Mouse (Mus musculus): Measurements from ENCODE around the gene Kifc1. TPM values are rescaled to one million over a fixed set of nuclear protein-coding genes. Genes with fewer than 3 reads are reported as not detected.
A peak's percentile ranks its signal among the peaks of the same experiment; 100 is the strongest.

Kifc1 gene
- polyA plus RNA-seq, 1 experiment from 2014 or later, result 54.0 TPM

GRCm38 (mm10) chr17:33929371-33930279 is 39.2 kb upstream of the Kifc1 start, which contains the start of gene Rgl2:
Gene Rgl2 (plus strand): TSS chr17:33929543.
- no peak for TF ChIP-seq CTCF (IDR thresholded peaks at IDR 0.05)
- ATAC-seq (peak; percentile 36), DNase-seq (ENCODE audit: low read depth, low spot score) (no peak)
- ChIA-PET POLR2A (interaction anchor here (0.6 to 1.6 kb wide), 4 partner anchors 15 to 25 kb away, joined by 3 to 5 read pairs (median 3); no protein-coding TSS in a partner anchor), CTCF (no interaction called here)
- in situ Hi-C loops (cut with MboI; ENCODE audit: low pct_unique_long_range_greater_than_20kb), result no loop called here
- H3K27me3 ChIP-seq, result no peaks in the 10 kb centered on the region

DNA sequence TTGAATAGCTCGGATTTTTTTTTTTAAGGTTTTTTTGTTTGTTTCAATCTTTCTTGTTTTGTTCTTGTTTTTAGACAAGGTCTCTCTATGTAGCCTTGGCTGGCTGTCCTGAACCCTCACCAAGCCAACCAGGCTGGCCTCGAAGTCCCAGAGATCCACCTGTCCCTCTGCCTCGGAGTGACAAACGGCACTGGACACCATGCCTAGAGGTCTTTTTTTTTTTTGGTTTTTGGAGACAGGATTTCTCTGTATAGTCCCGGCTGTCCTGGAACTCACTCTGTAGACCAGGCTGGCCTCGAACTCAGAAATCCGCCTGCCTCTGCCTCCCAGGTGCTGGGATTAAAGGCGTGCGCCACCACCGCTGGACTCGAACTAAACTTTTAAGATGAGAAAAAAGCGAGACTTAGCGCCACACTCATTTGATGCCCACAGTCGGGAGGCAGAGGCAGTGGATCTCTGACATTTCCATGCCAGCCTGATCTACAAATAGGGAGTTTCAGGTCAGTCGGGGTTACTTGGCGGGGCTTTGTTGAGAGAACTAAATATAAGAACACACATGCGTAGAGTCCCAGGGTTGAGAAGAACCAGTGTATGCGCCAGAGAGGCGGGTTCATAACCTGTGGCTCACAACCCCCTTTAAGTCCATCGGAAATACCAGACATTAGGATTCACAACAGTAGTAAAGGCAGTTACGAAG is 37.9 kb upstream of the Kifc1 start:
- ChIA-PET POLR2A (no interaction called here), CTCF (interaction anchor here (0.9 kb wide), 1 partner anchor 30 kb away, joined by 3 read pairs; no protein-coding TSS in a partner anchor)
- no peak for ATAC-seq
- DNase-seq (ENCODE audit: low read depth, low spot score), result no peak
- in situ Hi-C loops (cut with MboI; ENCODE audit: low pct_unique_long_range_greater_than_20kb), result no loop called here
- no peaks in the 10 kb centered on the region for H3K27me3 ChIP-seq
- TF ChIP-seq CTCF (IDR thresholded peaks at IDR 0.05), result no peak

GRCm38 (mm10) chr17:33926207-33926932 is 35.9 kb upstream of the Kifc1 start:
- CTCF ChIA-PET, result interaction anchor here (1.0 to 1.4 kb wide), 4 partner anchors 11 to 32 kb away, joined by 3 to 5 read pairs (median 4); partner anchors contain the start of genes Tapbp and Zbtb22
- H3K27me3 ChIP-seq, result no peaks in the 10 kb centered on the region
- in situ Hi-C loops (cut with MboI; ENCODE audit: low pct_unique_long_range_greater_than_20kb), result no loop called here
- POLR2A ChIA-PET, result interaction anchor here (1.2 kb wide), 1 partner anchor 18 kb away, joined by 3 read pairs; no protein-coding TSS in a partner anchor
- ATAC-seq, result no peak
- TF ChIP-seq CTCF (IDR thresholded peaks at IDR 0.05), result no peak
- DNase-seq (ENCODE audit: low read depth, low spot score), result no peak

DNA sequence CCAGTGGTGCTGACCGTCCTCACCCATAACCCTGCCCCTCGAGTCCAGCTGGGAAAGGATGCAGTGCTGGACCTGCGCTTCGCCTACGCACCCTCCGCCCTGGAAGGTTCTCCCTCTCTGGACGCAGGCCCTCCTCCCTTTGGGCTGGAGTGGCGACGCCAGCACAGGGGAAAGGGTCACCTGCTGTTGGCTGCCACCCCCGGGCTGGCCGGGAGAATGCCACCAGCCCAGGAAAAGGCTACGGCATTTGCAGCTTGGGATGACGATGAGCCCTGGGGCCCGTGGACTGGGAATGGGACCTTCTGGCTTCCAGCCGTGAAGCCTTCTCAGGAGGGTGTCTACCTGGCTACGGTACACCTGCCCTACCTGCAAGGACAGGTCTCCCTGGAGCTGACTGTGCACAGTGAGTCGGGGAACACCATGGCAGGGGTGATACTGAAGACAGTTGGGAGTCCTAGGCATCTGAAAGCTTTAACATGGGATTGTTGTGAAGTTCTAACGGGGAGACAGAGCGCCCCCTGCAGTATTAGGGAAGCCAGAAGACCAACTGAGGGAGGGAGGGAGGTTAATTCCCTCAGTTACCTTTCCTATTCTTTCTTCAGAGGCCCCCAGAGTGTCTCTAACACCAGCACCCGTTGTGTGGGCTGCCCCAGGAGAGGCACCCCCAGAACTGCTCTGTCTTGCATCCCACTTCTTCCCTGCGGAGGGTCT is 35.1 kb upstream of the Kifc1 start:
- no peak for DNase-seq (ENCODE audit: low read depth, low spot score)
- TF ChIP-seq CTCF (IDR thresholded peaks at IDR 0.05), result no peak
- POLR2A ChIA-PET, result interaction anchor here (0.7 to 1.2 kb wide), 2 partner anchors 17 to 333 kb away, joined by 3 to 6 read pairs; no protein-coding TSS in a partner anchor
- CTCF ChIA-PET, result interaction anchor here (1.2 to 1.4 kb wide), 2 partner anchors 28 to 31 kb away, joined by 3 to 4 read pairs; no protein-coding TSS in a partner anchor
- in situ Hi-C loops (cut with MboI; ENCODE audit: low pct_unique_long_range_greater_than_20kb), result no loop called here
- H3K27me3 ChIP-seq, result no peaks in the 10 kb centered on the region
- no peak for ATAC-seq

GRCm38 (mm10) chr17:33924577-33925283 is 34.3 kb upstream of the Kifc1 start:
- no peak for DNase-seq (ENCODE audit: low read depth, low spot score)
- no peaks in the 10 kb centered on the region for H3K27me3 ChIP-seq
- CTCF ChIA-PET, result no interaction called here
- POLR2A ChIA-PET, result interaction anchor here (0.7 kb wide), 1 partner anchor 334 kb away, joined by 6 read pairs; no protein-coding TSS in a partner anchor
- no peak for TF ChIP-seq CTCF (IDR thresholded peaks at IDR 0.05)
- ATAC-seq, result no peak
- in situ Hi-C loops (cut with MboI; ENCODE audit: low pct_unique_long_range_greater_than_20kb), result no loop called here

DNA sequence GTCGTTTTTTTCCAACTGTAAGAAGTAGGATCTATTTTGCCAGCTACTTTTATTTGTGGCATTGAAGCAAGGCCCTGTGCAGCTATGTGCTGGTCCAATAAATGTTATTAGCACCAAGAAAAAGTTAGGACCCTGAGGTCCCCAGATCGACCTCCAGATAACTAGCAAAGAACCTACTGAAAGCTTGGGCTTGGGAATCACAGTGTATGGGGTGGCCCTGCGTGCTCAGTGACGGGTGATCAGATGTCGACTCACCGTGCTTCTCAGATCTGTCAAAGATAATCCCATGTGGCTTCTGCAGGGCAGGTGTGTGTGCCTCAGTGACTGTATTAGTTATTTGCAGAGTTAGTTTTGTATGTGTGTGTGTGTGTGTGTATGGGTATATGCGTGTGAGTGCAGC is 30.9 kb upstream of the Kifc1 start:
- ATAC-seq, result no peak
- ChIA-PET CTCF (interaction anchor here (0.9 to 3.5 kb wide), 2 partner anchors 13 to 25 kb away, joined by 3 to 13 read pairs; no protein-coding TSS in a partner anchor), POLR2A (interaction anchor here (0.6 to 1.0 kb wide), 2 partner anchors 10 to 219 kb away, joined by 3 to 8 read pairs; no protein-coding TSS in a partner anchor)
- in situ Hi-C loops (cut with MboI; ENCODE audit: low pct_unique_long_range_greater_than_20kb), result no loop called here
- no peaks in the 10 kb centered on the region for H3K27me3 ChIP-seq
- no peak for TF ChIP-seq CTCF (IDR thresholded peaks at IDR 0.05)
- no peak for DNase-seq (ENCODE audit: low read depth, low spot score)

GRCm38 (mm10) chr17:33920282-33921097 is 30.0 kb upstream of the Kifc1 start:
- CTCF ChIA-PET, result interaction anchor here (0.9 to 3.5 kb wide), 2 partner anchors 12 to 24 kb away, joined by 3 to 13 read pairs; no protein-coding TSS in a partner anchor
- ATAC-seq (peak; percentile 42), DNase-seq (ENCODE audit: low read depth, low spot score) (no peak)
- H3K27me3 ChIP-seq, result no peaks in the 10 kb centered on the region
- TF ChIP-seq CTCF (IDR thresholded peaks at IDR 0.05), result no peak
- POLR2A ChIA-PET, result no interaction called here
- in situ Hi-C loops (cut with MboI; ENCODE audit: low pct_unique_long_range_greater_than_20kb), result no loop called here
